Mouse (Mus musculus) small intestine, adult 2 months (tissue): ENCODE results near the gene Gimap8.

Source experiments
- CTCF ChIP-seq: fragments of 200-500 bp; IDR thresholded peaks from 2 replicates; pipeline ENCODE4 v1.5.1; 2012; ENCODE audit warnings: low read depth, mild to moderate bottlenecking, control low read depth, inconsistent platforms, low read length, moderate library complexity, mixed read lengths; ENCODE audit not compliant: insufficient replicate concordance, insufficient read length; ENCODE audit errors: extremely low read depth
- POLR2A ChIP-seq: fragments of 200-500 bp; IDR thresholded peaks from 2 replicates; pipeline ENCODE4 v1.6.1; 2012; ENCODE audit warnings: low read depth, mild to moderate bottlenecking, control low read depth, inconsistent platforms, low read length, moderate library complexity

DNA sequence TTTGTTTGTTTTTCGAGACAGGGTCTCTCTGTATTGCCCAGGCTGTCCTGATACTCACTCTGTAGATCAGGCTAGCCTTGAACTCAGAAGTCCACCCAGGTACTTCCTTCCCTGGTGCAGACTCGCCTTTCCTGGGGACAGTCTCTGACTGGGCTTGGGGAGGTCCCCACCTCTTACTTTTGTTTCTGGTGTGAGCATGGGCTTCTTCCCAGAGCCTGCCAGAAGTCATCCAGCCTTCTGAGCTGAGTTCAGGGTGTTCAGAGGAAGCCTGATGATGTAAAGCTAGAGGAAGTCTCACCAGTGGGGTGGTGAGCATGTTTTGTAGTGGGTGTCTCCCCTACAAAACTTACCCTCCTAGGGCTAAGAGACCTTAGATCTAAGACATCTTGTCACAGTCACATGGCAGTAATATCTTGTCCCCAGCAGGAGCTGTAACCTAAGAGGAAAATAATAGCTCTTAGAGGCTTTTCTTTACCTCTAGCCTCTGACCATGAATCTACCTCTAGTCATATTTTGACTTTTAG, 22.5 kb downstream of the Gimap8 start:
- TF ChIP-seq POLR2A, result no peak
- TF ChIP-seq CTCF, result no peak
